Mouse (Mus musculus) brain, adult 2 months (tissue): ENCODE measurements at regions not wholly inside any gene's neighbourhood (a gene's known extent, or its start where the extent isn't known, plus 50 kb on each side); places are given as distances from the start of the nearest gene placed in this dataset.

Experiments
- DNase-seq: peaks from one replicate; pipeline ENCODE4 v3.0.0; 2011; ENCODE audit warnings: low read depth, low spot score

DNA sequence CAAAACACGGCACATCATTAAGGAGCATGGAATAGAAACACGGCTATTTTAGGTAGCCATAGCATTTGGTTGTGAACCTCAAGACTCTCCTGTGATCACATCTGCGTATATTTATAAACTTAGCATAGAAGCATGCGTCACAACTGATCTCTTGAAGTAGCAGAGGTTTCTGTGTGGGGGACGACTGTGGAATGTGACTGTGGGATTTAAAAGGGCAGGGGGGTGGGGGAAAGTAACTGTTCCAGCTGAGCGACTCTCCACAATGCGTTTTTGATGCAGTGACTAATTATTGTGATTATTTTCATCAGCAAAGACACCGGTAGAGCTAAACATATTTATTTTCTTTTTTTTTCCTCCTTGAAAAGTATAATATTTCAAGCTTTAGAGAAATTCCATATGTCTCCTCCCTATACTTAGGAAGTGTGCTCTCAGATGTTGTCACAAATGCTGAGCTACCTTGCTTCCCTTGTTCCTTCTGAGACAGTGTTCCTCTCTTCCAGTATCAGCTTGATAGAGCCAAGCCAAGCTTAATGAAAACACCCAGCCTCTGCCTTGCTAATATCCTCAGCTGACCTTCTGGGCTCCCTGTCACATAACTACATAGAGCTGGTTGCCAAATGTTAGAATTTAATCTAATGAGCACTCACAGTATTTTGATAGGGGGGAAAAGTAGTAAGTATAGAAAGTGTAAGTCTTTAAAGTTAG, 75.0 kb upstream of the Magi3 start:
- peak; percentile 81 for DNase-seq

DNA sequence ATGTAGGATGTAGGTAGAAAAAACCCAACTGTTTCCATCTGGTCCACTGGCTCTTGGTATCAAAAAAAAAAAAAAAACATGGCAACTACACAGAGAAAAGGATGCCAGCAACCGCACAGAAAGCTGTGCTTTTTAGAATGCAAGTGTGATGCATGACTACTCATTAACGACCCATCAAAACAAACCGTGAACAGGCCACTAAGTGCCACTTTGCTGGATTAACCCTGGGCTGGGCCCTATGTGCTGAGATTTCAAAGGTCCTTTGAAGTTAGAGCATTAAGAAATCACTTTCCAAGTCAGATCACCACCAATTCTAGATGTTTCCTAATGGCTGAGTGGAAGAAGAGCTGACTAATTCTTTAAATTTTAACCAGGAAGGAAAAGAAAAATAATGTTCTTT, 73.7 kb upstream of the Magi3 start:
- no peak for DNase-seq

DNA sequence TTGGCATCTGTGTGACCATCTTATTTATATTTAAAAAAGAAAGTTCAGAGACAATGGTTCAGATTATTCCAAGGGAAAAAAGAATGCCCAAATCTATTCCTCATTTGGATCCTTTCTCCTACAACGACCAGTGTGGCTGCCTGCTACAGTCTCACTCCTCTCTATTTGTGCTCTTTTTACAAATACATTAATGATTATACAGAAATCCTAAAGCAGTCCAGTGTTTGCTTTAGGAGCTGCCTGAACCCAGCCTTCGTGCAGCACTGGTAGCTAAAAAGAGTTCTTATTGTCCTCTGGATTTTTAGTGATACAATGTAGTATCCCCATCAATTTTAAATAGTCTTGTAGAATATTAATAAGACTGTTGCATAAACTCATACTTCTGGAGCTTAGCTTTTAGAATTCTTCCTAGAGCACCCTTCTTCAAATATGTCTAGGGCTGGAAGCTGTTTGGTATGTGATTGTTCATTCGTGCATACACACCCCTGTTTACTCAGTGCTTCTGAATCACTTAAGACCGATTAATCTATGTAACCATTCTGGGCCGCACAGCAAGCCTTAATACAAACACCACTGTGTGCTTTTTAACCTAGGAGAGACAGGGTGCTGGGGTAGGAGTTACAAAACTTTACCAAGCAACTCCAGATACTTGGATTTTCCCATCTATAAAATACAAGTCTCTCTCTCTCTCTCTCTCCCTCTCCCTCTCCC, 69.0 kb upstream of the Magi3 start:
- no peak for DNase-seq

DNA sequence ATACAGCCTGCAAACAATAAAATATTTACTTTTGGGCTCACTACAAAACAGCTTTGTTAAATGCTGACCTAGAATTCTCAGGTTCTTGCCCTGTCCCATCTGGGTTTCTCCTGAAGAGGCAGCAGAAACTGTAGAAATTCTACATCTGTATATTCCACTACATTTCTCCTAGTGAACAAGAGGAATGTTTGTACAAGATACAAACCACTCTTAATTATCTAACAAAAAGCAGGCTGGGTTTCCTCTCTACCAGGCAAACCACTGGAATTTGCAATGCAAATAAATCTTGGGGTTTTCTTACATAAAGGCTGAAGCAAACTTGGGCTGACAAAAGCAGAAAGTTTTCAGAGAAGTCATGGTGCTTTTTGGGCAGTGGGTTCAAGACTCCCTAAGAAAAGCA, 67.7 kb upstream of the Magi3 start:
- no peak for DNase-seq

DNA sequence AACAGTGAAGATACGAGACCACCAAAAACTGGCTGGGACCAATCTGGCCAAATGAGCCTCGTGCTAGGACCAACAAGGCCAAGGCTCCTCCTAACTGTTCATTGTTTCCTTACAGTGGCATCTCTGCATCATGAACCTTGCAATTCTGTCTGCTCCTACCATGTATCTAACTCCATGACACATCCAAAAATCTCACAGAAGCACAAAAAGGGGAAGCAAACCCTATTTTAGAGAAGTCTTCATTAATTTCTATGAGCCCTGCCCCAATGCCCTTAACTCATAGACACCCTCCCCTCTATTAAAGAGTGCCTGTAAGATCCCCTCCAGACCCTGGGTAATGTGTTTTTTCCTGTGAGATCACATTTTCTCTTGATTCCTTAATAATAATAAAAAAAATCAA, 64.8 kb upstream of the Magi3 start:
- no peak for DNase-seq

DNA sequence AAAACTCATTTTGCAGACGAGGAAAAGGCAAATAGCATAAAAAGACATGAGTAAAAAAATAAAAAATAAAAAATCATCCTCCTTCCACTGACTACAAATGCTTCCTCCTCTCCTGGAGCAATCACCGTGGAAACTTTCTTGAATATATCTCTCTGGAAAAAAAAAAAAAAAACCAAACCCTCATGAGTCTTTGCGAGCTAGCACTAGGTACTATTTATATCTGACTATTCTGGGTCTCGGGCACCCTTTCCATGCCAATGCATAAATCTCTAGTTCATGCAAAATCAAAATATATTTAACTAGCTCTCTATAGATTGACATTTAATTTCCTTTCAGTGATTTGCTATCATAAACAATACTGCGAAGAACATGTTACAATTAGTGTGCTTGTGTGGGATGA, 63.7 kb upstream of the Magi3 start:
- DNase-seq = peak; percentile 39

DNA sequence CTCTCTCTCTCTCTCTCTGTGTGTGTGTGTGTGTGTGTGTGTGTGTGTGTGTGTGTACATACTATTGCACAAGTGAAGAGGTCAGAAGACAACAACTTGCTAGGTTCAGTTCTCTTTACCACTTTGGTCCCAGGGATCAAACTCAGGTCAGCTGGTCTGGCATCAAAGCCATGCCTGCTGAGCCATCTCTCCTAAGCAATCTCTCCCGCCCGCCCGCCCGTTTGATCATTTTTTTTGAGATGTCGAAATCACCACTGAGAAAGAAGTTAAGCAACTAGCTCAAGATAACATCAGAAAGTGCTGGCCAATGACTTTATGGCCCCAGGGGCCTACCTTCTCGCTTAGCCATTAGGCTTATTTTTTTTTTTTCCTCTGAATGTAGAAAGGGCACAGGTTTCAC, 59.3 kb upstream of the Magi3 start:
- DNase-seq = no peak

DNA sequence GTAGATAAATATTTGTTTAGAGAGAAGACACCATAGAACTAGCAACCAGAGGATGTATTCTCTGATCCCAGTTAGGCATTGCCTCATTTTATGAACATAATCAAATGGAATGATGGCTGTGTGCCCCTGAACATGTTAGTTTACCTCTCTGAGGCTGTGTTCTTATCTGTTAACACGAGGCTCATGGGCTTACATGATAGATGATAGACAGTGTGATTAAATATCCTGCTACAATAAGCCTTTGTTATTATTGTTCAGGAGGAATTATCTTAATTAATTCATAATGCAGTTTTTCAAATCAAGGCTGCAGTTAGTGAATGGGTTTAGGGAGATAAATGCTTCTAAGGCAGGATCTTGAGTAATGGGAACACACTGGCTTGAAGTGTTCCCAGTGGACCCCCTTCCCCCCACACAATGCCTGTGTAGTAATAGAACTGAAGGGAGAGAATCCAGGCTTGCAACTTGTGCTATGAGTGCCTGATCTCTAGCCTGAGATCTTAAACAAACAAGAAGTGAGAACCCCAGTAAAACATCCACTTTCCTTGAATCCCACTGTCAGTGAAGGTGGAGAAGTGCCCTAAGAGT, 54.6 kb upstream of the Magi3 start:
- no peak for DNase-seq

DNA sequence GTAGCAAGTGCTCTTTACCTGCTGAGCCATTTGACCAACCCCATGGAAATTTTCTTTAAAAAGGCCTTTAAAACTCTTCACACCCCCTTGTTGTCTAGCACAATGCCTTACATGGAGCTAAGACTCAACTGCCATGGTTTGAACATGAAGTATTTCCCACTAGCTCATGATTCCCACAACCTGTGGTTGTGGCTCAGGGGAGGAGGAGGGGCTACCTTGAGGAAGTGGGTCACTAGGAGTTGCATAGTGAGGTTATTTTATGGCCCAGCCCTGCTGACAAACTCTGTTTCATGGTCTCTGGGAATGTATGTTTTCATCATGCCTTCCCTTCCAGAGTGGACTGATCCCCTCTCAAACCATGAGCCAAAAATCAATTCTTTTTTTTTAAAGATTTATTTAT, 53.9 kb upstream of the Magi3 start:
- DNase-seq = no peak
